Mouse (Mus musculus): ENCODE measurements at regions not wholly inside any gene's neighbourhood (a gene's known extent, or its start where the extent isn't known, plus 50 kb on each side); places are given as distances from the start of the nearest gene placed in this dataset.

GRCm38 (mm10) chr12:35286974-35287553 lies 240.1 kb downstream of the Snx13 start:
- no peak for TF ChIP-seq CTCF (IDR thresholded peaks at IDR 0.05; ENCODE audit: control insufficient read depth, insufficient read depth, insufficient read length)
- no peak for TF ChIP-seq USF1 (IDR thresholded peaks at IDR 0.05; ENCODE audit: low read depth)
- no peak for TF ChIP-seq MYOD1 (IDR thresholded peaks at IDR 0.05; ENCODE audit: control insufficient read depth, insufficient read length, low read depth)
- no peak for TF ChIP-seq MYOG (IDR thresholded peaks at IDR 0.05; ENCODE audit: control insufficient read depth, extremely low read depth, insufficient read length)
- TF ChIP-seq MAX (IDR thresholded peaks at IDR 0.05), result no peak
